Comparison of ENCODE assay signal across 9 mouse cellular contexts in the genomic region with DNA sequence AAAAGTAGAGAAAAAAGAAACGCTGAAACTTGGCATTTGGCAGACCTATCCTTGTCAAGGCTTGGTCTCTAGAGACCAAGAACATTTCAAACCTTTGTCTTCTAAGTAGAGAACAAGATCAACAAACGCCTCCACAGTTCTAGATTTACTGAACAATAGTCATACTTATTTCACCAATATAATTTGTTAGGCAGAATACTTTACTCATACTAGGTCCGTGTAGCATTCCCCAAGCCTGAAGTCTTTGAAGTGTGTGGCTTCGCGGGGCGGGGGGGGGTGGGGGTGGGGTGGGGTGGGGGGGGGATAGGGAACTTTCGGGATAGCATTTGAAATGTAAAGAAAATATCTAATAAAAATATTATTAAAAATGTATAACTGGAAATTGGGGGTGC. TPM values are rescaled to one million over a fixed set of nuclear protein-coding genes. Genes with fewer than 3 reads are reported as not detected.
A peak's percentile ranks its signal among the peaks of the same experiment; 100 is the strongest.
DNase-seq lines count a peak whose midpoint lies in the region; ATAC-seq and TF ChIP-seq lines count a peak whose summit lies in the region.
"Had no signal": no experiment of that assay in that cellular context is flagged by ENCODE, and none has a peak within 500 bp of the region (broad histone marks: within the 10 kb centered on the region; RNA-seq: fewer than 3 reads in every experiment).

No protein-coding gene starts in this region.

- TF ChIP-seq EP300 in liver, embryonic 14.5 days (IDR thresholded peaks at IDR 0.05; ENCODE audit: low read depth): no peak

- H3K4me1 ChIP-seq in erythroblast, embryonic 14.5 days (ENCODE audit: control insufficient read depth): peaks cover 58% of the 10 kb centered on the region
- no peaks in the 10 kb centered on the region for H3K4me1 ChIP-seq in spleen, adult 2 months (ENCODE audit: control insufficient read depth, insufficient read depth, insufficient read length)
- H3K4me1 ChIP-seq in liver, embryonic 14.5 days (replicated peaks; ENCODE audit: control insufficient read depth in 2 of 2, insufficient read depth in 2 of 2, low read length in 1 of 2): peaks cover 37 to 40% of the 10 kb centered on the region in 2 experiments

- H3K9ac ChIP-seq in liver, embryonic 14.5 days (replicated peaks): peak overlapping the region; percentile 35

- WGBS in spleen, adult 2 months: 34% methylated on average over 7 of the region's 7 CpGs
- 38% methylated on average over 7 of the region's 7 CpGs for WGBS in liver, embryonic 14.5 days (ENCODE audit: insufficient replicate concordance)

- peak overlapping the region; percentile 76 for H3K4me2 ChIP-seq in liver, embryonic 14.5 days (ENCODE audit: low read depth)

- TF ChIP-seq POLR2A in spleen, adult 2 months (IDR thresholded peaks at IDR 0.05; ENCODE audit: low read depth, low read length): no peak

- no peak for TF ChIP-seq CTCF in spleen, adult 2 months (IDR thresholded peaks at IDR 0.05; ENCODE audit: extremely low read depth, insufficient read depth, insufficient read length, insufficient replicate concordance)
- TF ChIP-seq CTCF in liver, embryonic 14.5 days (IDR thresholded peaks at IDR 0.05; ENCODE audit: low read depth): no peak

- no peak overlapping the region for H3K27ac ChIP-seq in spleen, adult 2 months (ENCODE audit: insufficient read depth, low read length)
- H3K27ac ChIP-seq in liver, embryonic 14.5 days: peak overlapping the region; percentile 59

- no peak for DNase-seq in spleen, adult 2 months (ENCODE audit: low read depth in 1 of 2, low spot score in 2 of 2)
- no peak for DNase-seq in spleen, postnatal 4 days (ENCODE audit: low spot score in 2 of 2)
- no peak for DNase-seq in liver, embryonic 14.5 days (ENCODE audit: low read depth in 3 of 3, low spot score in 3 of 3)
- DNase-seq in thymus, postnatal 14 days: no peak
- no peak for DNase-seq in gastrocnemius, postnatal 14 days
- no peak for DNase-seq in adrenal gland, postnatal 4 days (ENCODE audit: low spot score in 2 of 2)

- ATAC-seq in erythroblast, adult 5-6 weeks (replicated peaks; ENCODE audit: low FRiP score, poor library complexity, severe bottlenecking): no peak
- ATAC-seq in liver, embryonic 14.5 days (ENCODE audit: insufficient read depth): no peak

- no peaks in the 10 kb centered on the region for H3K9me3 ChIP-seq in erythroblast, embryonic 14.5 days (ENCODE audit: control insufficient read depth, low read length)
- H3K9me3 ChIP-seq in liver, embryonic 14.5 days (ENCODE audit: control insufficient read depth, low read length): no peaks in the 10 kb centered on the region

- peaks cover 11% of the 10 kb centered on the region for H3K36me3 ChIP-seq in erythroblast, embryonic 14.5 days (ENCODE audit: control insufficient read depth)
- no peaks in the 10 kb centered on the region for H3K36me3 ChIP-seq in spleen, adult 2 months (ENCODE audit: control insufficient read depth, insufficient read depth, low read length)
- no peaks in the 10 kb centered on the region for H3K36me3 ChIP-seq in liver, embryonic 14.5 days (replicated peaks; ENCODE audit: control insufficient read depth, insufficient read depth, low read depth)

- intact Hi-C loops in gastrocnemius, postnatal 14 days (cut with DNase I; ENCODE audit: low total_unique reads): no loop called here

- H3K4me3 ChIP-seq in erythroblast, embryonic 14.5 days (replicated peaks): peak overlapping the region; percentile 82
- peak overlapping the region; percentile 94; the same call in 1 of the 2 replicates for H3K4me3 ChIP-seq in spleen, adult 2 months (ENCODE audit: extremely low read depth, insufficient read depth, insufficient read length)
- H3K4me3 ChIP-seq in liver, embryonic 14.5 days (ENCODE audit: insufficient read depth in 1 of 2, low read depth in 2 of 2, low read length in 2 of 2): peak overlapping the region in 1 of 2 experiments; percentile 76; a peak in 3 of 4 replicates

- H3K27me3 ChIP-seq in erythroblast, embryonic 14.5 days (ENCODE audit: control insufficient read depth): no peaks in the 10 kb centered on the region
- H3K27me3 ChIP-seq in spleen, adult 2 months (ENCODE audit: control insufficient read depth, insufficient read depth, low read length): no peaks in the 10 kb centered on the region
- H3K27me3 ChIP-seq in liver, embryonic 14.5 days (ENCODE audit: control insufficient read depth, insufficient read depth, low read length): no peaks in the 10 kb centered on the region

RNA-seq across cellular contexts. Expression of a gene that starts 0.4 kb away (rescaled TPM):
- polyA plus RNA-seq in erythroblast, embryonic 14.5 days (2012): 4.9 and 6.6 TPM in 2 replicates
- 4.4 and 14.2 TPM in 2 replicates for total RNA-seq in erythroblast, adult 5-6 weeks (2015; ENCODE audit: low replicate concordance)
- total RNA-seq in erythroblast, adult 5-6 weeks (2017; ENCODE audit: low replicate concordance): 4.5 and 6.1 TPM in 2 replicates
- polyA plus RNA-seq in spleen, adult 2 months (2012; rRNA removed): 21.9 and 55.4 TPM in 2 replicates
- 21.5 and 25.8 TPM in 2 replicates for polyA plus RNA-seq in liver, embryonic 14.5 days (2012; rRNA removed)
- 36.5 and 46.6 TPM in 2 replicates for polyA plus RNA-seq in liver, embryonic 14.5 days (2014; fragmentation: Nextera tagmentation; extraction: Ambion mirVana)
- 10 to 100 TPM; 48.5 to 80.7 TPM for total RNA-seq in gastrocnemius, postnatal 14 days (2021)
- 100 to 1,000 TPM; 112 to 120 TPM for total RNA-seq in adrenal gland, postnatal 4 days (2021)

RNA-seq across cellular contexts. Expression of a gene that starts 34.2 kb away (rescaled TPM):
- polyA plus RNA-seq in erythroblast, embryonic 14.5 days (2012): 0.16 and 0.20 TPM in 2 replicates
- 15.4 and 27.4 TPM in 2 replicates for total RNA-seq in erythroblast, adult 5-6 weeks (2015; ENCODE audit: low replicate concordance)
- total RNA-seq in erythroblast, adult 5-6 weeks (2017; ENCODE audit: low replicate concordance): 5.3 and 21.7 TPM in 2 replicates
- polyA plus RNA-seq in spleen, adult 2 months (2012; rRNA removed): 15.0 and 16.5 TPM in 2 replicates
- polyA plus RNA-seq in liver, embryonic 14.5 days (2012; rRNA removed): 16.1 and 30.5 TPM in 2 replicates
- 39.4 and 40.4 TPM in 2 replicates for polyA plus RNA-seq in liver, embryonic 14.5 days (2014; fragmentation: Nextera tagmentation; extraction: Ambion mirVana)
- total RNA-seq in gastrocnemius, postnatal 14 days (2021): 10 to 100 TPM; 52.8 to 60.5 TPM
- 10 to 100 TPM; 76.9 to 89.9 TPM for total RNA-seq in adrenal gland, postnatal 4 days (2021)

RNA-seq across cellular contexts. Expression of a gene that starts 44.2 kb away (rescaled TPM):
- polyA plus RNA-seq in erythroblast, embryonic 14.5 days (2012): 0.84 and 0.89 TPM in 2 replicates
- 51.0 and 66.9 TPM in 2 replicates for total RNA-seq in erythroblast, adult 5-6 weeks (2015; ENCODE audit: low replicate concordance)
- 63.7 and 79.4 TPM in 2 replicates for total RNA-seq in erythroblast, adult 5-6 weeks (2017; ENCODE audit: low replicate concordance)
- 14.7 and 29.4 TPM in 2 replicates for polyA plus RNA-seq in spleen, adult 2 months (2012; rRNA removed)
- 60.3 and 100 TPM in 2 replicates for polyA plus RNA-seq in liver, embryonic 14.5 days (2012; rRNA removed)
- polyA plus RNA-seq in liver, embryonic 14.5 days (2014; fragmentation: Nextera tagmentation; extraction: Ambion mirVana): 111 and 116 TPM in 2 replicates
- total RNA-seq in gastrocnemius, postnatal 14 days (2021): 10 to 100 TPM; 25.9 to 33.0 TPM
- total RNA-seq in adrenal gland, postnatal 4 days (2021): 100 to 1,000 TPM; 108 to 111 TPM

RNA-seq across cellular contexts. Expression of a gene that starts 44.3 kb away (rescaled TPM):
- polyA plus RNA-seq in erythroblast, embryonic 14.5 days (2012): not detected in 2 replicates
- not detected in 2 replicates for total RNA-seq in erythroblast, adult 5-6 weeks (2015; ENCODE audit: low replicate concordance)
- not detected in 2 replicates for total RNA-seq in erythroblast, adult 5-6 weeks (2017; ENCODE audit: low replicate concordance)
- 0.05 TPM in 2 replicates for polyA plus RNA-seq in spleen, adult 2 months (2012; rRNA removed)
- 0.03 TPM in 2 replicates for polyA plus RNA-seq in liver, embryonic 14.5 days (2012; rRNA removed)
- not detected in 2 replicates for polyA plus RNA-seq in liver, embryonic 14.5 days (2014; fragmentation: Nextera tagmentation; extraction: Ambion mirVana)
- under 1 TPM; 0.06 to 0.09 TPM for total RNA-seq in gastrocnemius, postnatal 14 days (2021)
- total RNA-seq in adrenal gland, postnatal 4 days (2021): under 1 TPM; 0.48 to 0.62 TPM
- total RNA-seq: hematopoietic stem cell, adult 5-6 weeks had no signal
